Mouse (Mus musculus): Measurements from ENCODE around the gene Kcnk4. TPM values are rescaled to one million over a fixed set of nuclear protein-coding genes. Genes with fewer than 3 reads are reported as not detected.

Kcnk4 gene
- polyA plus RNA-seq, 1 experiment from 2014 or later, result 0.18 TPM

DNA sequence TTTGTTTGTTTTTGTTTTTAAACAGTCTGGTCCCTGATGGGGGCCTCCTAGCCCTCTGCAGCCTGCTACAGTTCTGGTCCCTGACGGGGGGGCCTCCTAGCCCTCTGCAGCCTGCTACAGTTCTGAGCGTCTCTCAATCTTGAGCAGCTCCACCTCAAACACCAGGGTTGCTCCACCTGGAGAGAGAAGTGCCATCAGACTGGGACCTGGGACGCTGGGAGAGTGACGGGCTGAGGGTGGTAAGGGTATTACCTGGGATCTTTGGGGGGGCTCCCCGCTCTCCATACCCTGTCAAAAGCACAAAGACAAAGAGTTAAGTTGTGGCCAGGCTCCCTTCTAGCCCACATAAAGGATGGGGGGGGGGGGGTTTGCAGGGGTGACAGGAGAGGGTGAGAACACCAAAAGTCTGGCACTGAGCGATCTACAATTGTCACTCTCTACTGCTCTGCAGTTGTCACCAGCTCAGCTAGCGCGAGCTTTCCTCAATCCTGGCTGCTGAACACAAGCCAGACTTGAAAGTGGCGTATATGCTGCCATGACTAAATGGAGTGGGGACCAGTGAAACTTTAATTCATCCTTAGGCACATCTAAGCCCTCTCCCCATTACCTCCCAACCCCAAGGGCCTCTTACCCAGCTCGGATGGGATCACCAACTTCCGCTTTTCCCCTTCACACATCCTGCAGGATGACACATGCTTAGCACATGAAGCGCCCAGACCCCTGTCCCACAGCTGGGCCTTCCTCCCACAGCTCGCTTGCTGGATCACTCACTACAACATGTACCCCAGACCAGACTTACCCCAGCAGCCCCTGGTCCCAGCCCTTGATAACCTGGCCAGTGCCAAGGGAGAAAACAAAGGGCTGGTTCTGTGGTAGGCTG, 43.7 kb upstream of the Kcnk4 start:
- peaks cover 22% of the 10 kb centered on the region for H3K36me3 ChIP-seq (ENCODE audit: control insufficient read depth, insufficient read depth, low read length)
- DNase-seq (ENCODE audit: low spot score), result no peak
- H3K4me2 ChIP-seq, result peak overlapping the region; percentile 96
- no peaks in the 10 kb centered on the region for H3K27me3 ChIP-seq (replicated peaks; ENCODE audit: control insufficient read depth, insufficient read depth, low read length)
- ATAC-seq (replicated peaks; ENCODE audit: low FRiP score), result no peak
- peak overlapping the region; percentile 80 for H3K9ac ChIP-seq (ENCODE audit: low read depth, low read length)
- peaks cover 34% of the 10 kb centered on the region for H3K4me1 ChIP-seq (replicated peaks; ENCODE audit: control insufficient read depth, insufficient read depth, low read length)
- peak overlapping the region; percentile 66 for H3K4me3 ChIP-seq (ENCODE audit: low read depth, low read length)
- WGBS, result 77% methylated on average over 13 of the region's 13 CpGs
- peak overlapping the region; percentile 73 for H3K27ac ChIP-seq (ENCODE audit: low read depth, low read length)
- H3K9me3 ChIP-seq (ENCODE audit: control insufficient read depth, low read length), result no peaks in the 10 kb centered on the region

DNA sequence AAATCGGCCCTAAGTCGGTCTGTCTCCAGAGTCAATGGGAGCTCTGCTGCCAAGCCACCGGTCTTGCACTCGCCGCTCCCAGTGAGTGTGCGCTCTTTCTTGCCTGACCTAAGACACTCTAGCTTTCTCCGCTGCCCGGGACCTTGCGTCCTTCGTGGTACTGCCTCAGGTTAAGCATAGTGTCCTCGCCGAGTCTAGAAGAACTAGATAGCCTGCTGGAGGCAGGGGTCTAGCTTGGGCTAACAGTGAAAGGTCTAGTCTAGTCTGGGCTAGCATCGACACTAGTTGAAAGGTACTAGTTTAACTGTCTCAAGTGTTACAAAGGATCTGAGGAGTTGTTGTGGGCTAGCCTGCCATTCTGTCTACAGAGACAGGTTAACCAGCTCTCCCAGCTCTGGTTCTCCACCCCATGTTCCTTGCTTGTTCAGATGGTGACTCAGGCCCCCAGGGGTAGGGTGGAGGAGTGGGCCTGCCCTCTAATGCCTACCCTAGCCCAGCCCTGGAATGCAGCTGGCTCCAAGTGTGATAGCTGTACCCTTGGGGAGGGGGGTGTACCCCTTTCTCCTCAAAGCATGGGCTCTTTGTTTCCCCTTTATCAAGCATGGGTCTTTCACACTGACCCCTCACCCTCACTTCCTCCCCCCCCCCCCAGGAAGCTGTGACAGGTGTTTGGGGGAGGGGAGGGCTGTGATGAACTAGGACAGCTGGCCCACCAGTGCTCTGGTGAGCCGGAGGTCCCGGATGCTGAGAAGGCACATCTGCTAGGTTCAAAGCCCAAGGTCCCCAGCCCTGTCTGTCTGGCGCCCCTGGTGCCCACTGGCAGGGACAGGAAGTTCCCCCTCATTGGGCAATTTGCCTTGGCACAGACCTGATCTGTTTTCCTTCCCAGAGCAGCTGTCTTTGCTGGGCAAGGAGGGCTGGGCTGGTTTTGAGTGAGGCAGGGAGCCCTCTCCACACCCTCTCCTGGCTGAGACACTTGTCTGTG, 41.5 kb upstream of the Kcnk4 start, which contains the start of gene Plcb3:
Gene Plcb3, minus strand, starts transcription at position 934 of the 985 bp plus-strand sequence.
- under 1% methylated on average over 16 of the region's 16 CpGs for WGBS
- H3K9ac ChIP-seq (ENCODE audit: low read depth, low read length), result peak within 1 kb of the TSS; percentile 90
- peak within 1 kb of the TSS; percentile 98 for H3K4me2 ChIP-seq
- ATAC-seq (replicated peaks; ENCODE audit: low FRiP score) (no peak), DNase-seq (ENCODE audit: low spot score) (peak; percentile 71)
- peak within 1 kb of the TSS; percentile 85 for H3K4me3 ChIP-seq (ENCODE audit: low read depth, low read length)
- H3K4me1 ChIP-seq (replicated peaks; ENCODE audit: control insufficient read depth, insufficient read depth, low read length), result peaks cover 51% of the 10 kb centered on the region
- H3K36me3 ChIP-seq (ENCODE audit: control insufficient read depth, insufficient read depth, low read length), result peaks cover 17% of the 10 kb centered on the region
- H3K27me3 ChIP-seq (replicated peaks; ENCODE audit: control insufficient read depth, insufficient read depth, low read length), result no peaks in the 10 kb centered on the region
- peak within 1 kb of the TSS; percentile 89 for H3K27ac ChIP-seq (ENCODE audit: low read depth, low read length)
- no peaks in the 10 kb centered on the region for H3K9me3 ChIP-seq (ENCODE audit: control insufficient read depth, low read length)

DNA sequence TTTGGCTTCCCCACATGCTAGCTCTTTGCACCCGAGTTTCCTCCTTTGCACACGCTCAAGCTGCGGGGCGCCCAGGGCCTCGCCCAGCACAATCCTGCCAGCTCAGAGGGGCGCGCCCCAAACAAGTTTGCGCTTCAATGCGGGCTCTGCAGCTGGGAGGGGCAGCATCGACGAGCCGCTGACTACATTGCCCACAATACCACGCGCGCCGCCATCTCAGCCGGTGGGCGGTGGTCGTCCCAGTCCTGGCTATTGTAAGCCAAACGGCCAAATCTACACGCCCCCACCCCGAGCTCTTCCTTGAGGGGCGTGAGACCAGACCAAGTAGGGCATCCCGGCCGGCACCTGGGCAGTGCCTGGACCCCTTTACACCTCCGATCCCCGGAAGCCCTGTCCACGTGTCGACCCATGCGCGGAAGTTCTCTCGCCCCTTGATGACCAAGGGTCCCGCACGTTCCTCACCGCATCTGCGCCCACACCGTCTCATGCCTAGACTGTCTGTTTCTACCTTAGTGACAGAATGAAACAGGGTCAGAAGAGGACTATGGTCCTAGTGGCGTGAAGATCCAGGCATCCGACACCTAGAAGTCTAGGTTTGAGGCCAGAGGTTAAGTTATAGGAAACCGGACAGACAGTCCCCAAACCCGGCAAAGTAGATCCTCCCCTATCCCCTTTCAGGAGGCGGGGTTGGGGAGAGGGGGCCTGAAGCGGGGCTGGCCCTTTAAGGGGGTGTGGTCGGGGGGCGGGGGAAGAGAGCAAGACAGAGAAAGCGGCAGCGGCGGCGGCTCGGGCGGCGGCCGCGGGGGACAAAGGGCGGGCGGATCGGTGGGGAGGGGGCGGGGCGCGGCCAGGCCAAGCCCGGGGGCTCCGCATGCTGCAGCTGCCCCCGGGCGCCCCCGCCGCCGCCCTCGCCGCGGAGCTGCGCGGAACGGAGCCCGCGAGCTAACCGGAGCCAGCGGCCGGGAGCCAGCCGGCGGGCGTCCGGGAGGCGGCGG, 40.2 kb upstream of the Kcnk4 start, which contains the start of gene Ppp1r14b:
Gene Ppp1r14b, plus strand, starts transcription at position 758 of the 995 bp plus-strand sequence.
- peak; percentile 91 for DNase-seq (ENCODE audit: low spot score)
- Histone ChIP-seq H3K27me3 (replicated peaks; ENCODE audit: control insufficient read depth, insufficient read depth, low read length) (no peaks in the 10 kb centered on the region), H3K4me3 (ENCODE audit: low read depth, low read length) (peak within 1 kb of the TSS; percentile 85), H3K36me3 (ENCODE audit: control insufficient read depth, insufficient read depth, low read length) (peaks cover 17% of the 10 kb centered on the region), H3K4me2 (peak within 1 kb of the TSS; percentile 98), H3K9me3 (ENCODE audit: control insufficient read depth, low read length) (no peaks in the 10 kb centered on the region), H3K9ac (ENCODE audit: low read depth, low read length) (peak within 1 kb of the TSS; percentile 90), H3K27ac (ENCODE audit: low read depth, low read length) (peak within 1 kb of the TSS; percentile 89), H3K4me1 (replicated peaks; ENCODE audit: control insufficient read depth, insufficient read depth, low read length) (peaks cover 62% of the 10 kb centered on the region)
- ATAC-seq (replicated peaks; ENCODE audit: low FRiP score), result peak; percentile 72
- WGBS, result under 1% methylated on average over 78 of the region's 84 CpGs

DNA sequence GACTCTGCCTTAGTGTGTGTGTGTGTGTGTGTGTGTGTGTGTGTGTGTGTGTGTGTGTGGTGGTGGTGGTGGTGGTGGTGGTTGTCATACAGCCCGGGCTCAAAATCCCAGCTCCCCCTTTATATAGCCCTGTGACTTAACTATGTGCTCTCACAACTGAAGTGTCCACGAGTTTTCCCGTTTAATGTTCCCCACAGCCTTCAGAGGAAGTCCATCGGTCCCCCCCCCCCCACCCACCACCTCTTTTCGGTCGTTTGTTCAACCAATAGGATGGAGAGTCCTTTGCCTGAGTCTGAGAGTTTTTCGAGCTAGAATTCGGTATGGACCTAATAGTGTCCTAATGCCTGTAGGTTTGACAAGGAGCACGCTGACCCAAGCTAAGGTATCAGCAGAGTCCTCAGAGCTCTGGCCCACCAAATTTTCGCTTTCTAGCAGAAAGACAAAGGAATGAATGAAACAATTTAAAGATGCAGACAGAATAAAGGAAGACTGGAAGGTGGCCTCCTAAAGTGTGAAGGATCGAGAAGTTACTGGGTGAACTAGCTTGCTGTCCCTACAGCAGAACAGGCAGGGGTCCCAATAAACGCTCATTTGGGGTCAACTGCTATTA, 39.4 kb upstream of the Kcnk4 start:
- H3K27ac ChIP-seq (ENCODE audit: low read depth, low read length), result peak overlapping the region; percentile 89
- WGBS, result 29% methylated on average over 12 of the region's 12 CpGs
- peak overlapping the region; percentile 98 for H3K4me2 ChIP-seq
- ATAC-seq (replicated peaks; ENCODE audit: low FRiP score) (no peak), DNase-seq (ENCODE audit: low spot score) (no peak)
- no peaks in the 10 kb centered on the region for H3K9me3 ChIP-seq (ENCODE audit: control insufficient read depth, low read length)
- peak overlapping the region; percentile 85 for H3K4me3 ChIP-seq (ENCODE audit: low read depth, low read length)
- peaks cover 17% of the 10 kb centered on the region for H3K36me3 ChIP-seq (ENCODE audit: control insufficient read depth, insufficient read depth, low read length)
- peaks cover 60% of the 10 kb centered on the region for H3K4me1 ChIP-seq (replicated peaks; ENCODE audit: control insufficient read depth, insufficient read depth, low read length)
- H3K27me3 ChIP-seq (replicated peaks; ENCODE audit: control insufficient read depth, insufficient read depth, low read length), result no peaks in the 10 kb centered on the region
- H3K9ac ChIP-seq (ENCODE audit: low read depth, low read length), result peak overlapping the region; percentile 90

DNA sequence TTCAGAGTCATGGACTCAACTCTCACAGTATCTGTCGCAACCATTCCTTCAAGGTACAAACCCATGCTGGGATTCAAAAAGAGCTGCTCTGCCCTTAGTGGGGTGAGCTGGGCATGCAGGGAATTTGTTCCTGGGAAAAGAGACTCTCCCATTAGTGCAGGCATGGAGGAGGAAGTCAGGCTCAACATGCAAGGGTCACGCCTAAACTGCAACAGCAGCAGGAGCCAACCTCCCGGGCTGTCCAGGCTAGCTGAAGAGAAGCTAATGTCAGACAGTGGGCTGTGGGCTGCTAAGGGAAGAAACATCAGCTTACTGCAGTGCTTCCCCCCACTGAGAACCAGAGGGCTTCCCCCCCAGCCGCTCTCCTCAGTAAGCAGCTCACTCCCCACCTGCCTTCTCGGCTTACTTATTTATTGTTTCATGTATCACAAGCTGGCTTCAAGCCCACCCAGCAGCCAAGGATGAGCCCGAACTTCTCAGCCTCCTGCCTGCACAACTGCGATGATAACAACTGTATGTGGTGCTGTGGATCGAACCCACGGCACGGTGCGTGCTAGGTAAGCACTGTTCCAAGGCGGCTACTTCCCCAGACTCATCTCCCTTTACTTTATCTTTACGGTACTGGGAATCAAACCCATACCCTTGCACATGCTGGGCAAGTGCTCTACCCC, 38.1 kb upstream of the Kcnk4 start:
- no peak for ATAC-seq (replicated peaks; ENCODE audit: low FRiP score)
- no peak overlapping the region for H3K9ac ChIP-seq (ENCODE audit: low read depth, low read length)
- H3K4me3 ChIP-seq (ENCODE audit: low read depth, low read length), result no peak overlapping the region
- H3K9me3 ChIP-seq (ENCODE audit: control insufficient read depth, low read length), result no peaks in the 10 kb centered on the region
- H3K4me2 ChIP-seq, result no peak overlapping the region
- 82% methylated on average over 13 of the region's 13 CpGs for WGBS
- H3K4me1 ChIP-seq (replicated peaks; ENCODE audit: control insufficient read depth, insufficient read depth, low read length), result peaks cover 58% of the 10 kb centered on the region
- DNase-seq (ENCODE audit: low spot score), result no peak
- peaks cover 6% of the 10 kb centered on the region for H3K36me3 ChIP-seq (ENCODE audit: control insufficient read depth, insufficient read depth, low read length)
- H3K27ac ChIP-seq (ENCODE audit: low read depth, low read length), result no peak overlapping the region
- no peaks in the 10 kb centered on the region for H3K27me3 ChIP-seq (replicated peaks; ENCODE audit: control insufficient read depth, insufficient read depth, low read length)

DNA sequence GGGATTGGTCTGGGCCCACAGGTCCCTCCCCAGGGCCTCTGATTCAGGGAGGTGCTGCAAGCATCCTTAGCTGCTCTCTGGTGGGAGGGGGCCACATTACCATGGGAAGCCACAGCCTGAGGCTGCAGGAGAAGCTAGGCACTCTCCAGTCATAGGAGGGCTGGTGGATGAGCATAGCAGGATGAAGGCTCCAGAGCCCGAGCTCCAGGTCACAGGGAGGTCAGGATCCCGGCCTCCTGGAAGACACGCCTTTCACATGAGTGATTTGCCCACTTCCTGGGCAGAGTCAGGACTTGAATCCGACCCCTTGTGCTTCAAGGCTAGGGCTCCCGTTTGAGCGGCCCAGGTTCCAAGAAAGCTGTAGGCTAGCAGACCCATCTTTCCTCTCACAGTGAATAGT, 37.3 kb upstream of the Kcnk4 start:
- H3K36me3 ChIP-seq (ENCODE audit: control insufficient read depth, insufficient read depth, low read length), result peaks cover 1% of the 10 kb centered on the region; the same call in 1 of the 2 replicates
- no peaks in the 10 kb centered on the region for H3K9me3 ChIP-seq (ENCODE audit: control insufficient read depth, low read length)
- DNase-seq (ENCODE audit: low spot score) (no peak), ATAC-seq (replicated peaks; ENCODE audit: low FRiP score) (no peak)
- 0 out of 2 replicates have a peak overlapping the region, but pooled peaks have one; percentile 14 for H3K9ac ChIP-seq (ENCODE audit: low read depth, low read length)
- 47% methylated on average over 6 of the region's 6 CpGs for WGBS
- 0 out of 2 replicates have a peak overlapping the region, but pooled peaks have one; percentile 17 for H3K4me2 ChIP-seq
- H3K27me3 ChIP-seq (replicated peaks; ENCODE audit: control insufficient read depth, insufficient read depth, low read length), result no peaks in the 10 kb centered on the region
- peak overlapping the region; percentile 45; the same call in 1 of the 2 replicates for H3K27ac ChIP-seq (ENCODE audit: low read depth, low read length)
- peaks cover 53% of the 10 kb centered on the region for H3K4me1 ChIP-seq (replicated peaks; ENCODE audit: control insufficient read depth, insufficient read depth, low read length)
- H3K4me3 ChIP-seq (ENCODE audit: low read depth, low read length), result no peak overlapping the region

DNA sequence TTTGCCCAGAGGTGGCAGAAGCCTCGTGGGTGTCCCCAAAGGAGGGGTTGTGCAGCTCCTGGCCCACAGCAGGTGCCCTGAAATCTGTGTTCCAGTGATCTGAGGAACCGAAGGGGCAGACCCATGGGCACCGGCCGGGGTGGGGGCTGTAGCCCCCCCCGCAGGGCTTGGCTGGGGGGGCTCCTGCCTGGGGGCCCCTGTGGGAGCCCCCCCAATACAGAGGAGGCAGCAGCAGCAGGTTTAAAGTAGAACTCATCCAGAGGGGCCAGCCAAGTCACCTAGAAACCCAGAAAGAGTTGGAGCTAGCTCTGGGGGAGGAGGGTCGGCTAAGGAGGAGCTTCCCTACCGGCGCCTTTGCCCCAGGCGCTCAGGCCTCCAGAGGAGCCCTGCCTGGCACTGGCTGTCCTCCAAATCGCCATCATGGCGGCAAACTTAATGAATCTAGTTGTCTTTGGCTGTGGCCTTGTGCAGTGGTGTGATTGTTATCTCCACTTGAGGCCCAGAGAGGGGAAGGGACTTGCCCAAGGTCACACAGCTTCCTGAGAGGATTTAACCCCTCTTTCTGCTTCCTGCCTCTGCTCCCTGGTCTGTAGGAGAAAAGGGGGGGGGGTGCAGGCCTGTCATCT, 36.3 kb upstream of the Kcnk4 start:
- H3K9me3 ChIP-seq (ENCODE audit: control insufficient read depth, low read length), result no peaks in the 10 kb centered on the region
- peak overlapping the region; percentile 76; the same call in 1 of the 2 replicates for H3K9ac ChIP-seq (ENCODE audit: low read depth, low read length)
- H3K27ac ChIP-seq (ENCODE audit: low read depth, low read length), result peak overlapping the region; percentile 45
- 17% methylated on average over 11 of the region's 11 CpGs for WGBS
- no peaks in the 10 kb centered on the region for H3K27me3 ChIP-seq (replicated peaks; ENCODE audit: control insufficient read depth, insufficient read depth, low read length)
- peaks cover 3% of the 10 kb centered on the region; the same call in 1 of the 2 replicates for H3K36me3 ChIP-seq (ENCODE audit: control insufficient read depth, insufficient read depth, low read length)
- ATAC-seq (replicated peaks; ENCODE audit: low FRiP score) (no peak), DNase-seq (ENCODE audit: low spot score) (no peak)
- peak overlapping the region; percentile 92 for H3K4me2 ChIP-seq
- H3K4me1 ChIP-seq (replicated peaks; ENCODE audit: control insufficient read depth, insufficient read depth, low read length), result peaks cover 49% of the 10 kb centered on the region
- H3K4me3 ChIP-seq (ENCODE audit: low read depth, low read length), result peak overlapping the region; percentile 75

Data from liver, embryonic 11.5 days (tissue).